Mouse (Mus musculus): ENCODE data around the gene Trp73. TPM values are rescaled to one million over a fixed set of nuclear protein-coding genes. Genes with fewer than 3 reads are reported as not detected.
A peak's percentile ranks its signal among the peaks of the same experiment; 100 is the strongest.

The Trp73 gene
- total RNA-seq, 2 experiments from 2014 or later = 0.48 to 0.95 TPM

- intact Hi-C loops (cut with DNase I) = loop anchor here (5.0 kb wide), 1 partner anchor 43 kb away; no protein-coding TSS in a partner anchor
- DNase-seq (ENCODE audit: low spot score in 2 of 2) = no peak
Measured at GRCm38 (mm10) chr4:154109850-154110243, 30.2 kb downstream of the Trp73 start.

DNA sequence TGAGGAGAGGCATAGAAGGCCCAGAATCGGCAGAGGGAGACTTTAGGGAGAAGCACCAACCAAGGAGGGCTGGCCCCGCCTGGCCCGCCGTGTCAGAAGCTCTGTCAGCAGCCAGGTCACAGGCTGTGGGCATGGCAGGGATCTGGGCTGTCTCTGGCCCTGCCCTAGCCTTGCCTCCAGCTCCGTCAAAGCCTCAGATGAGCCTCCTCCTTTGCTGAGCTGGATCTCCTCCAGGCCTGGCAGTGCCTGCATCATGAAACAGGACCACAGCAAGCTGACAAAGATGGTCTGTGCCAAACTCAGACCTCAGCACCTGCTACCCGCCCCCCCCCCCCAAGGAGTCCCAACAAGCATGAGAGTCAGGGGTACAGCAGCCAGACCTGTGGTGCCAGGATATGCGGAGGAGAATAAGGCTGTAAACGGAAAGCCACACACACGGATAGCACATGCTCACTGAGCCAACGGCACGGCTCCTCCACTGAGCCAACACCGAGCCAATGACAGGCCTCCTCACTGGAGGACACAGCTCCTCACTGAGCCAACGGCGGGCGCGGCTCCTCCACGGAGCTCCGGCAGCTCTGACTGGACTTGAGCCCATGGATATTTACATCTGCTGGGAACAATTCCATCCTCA, 30.7 kb downstream of the Trp73 start:
- peak; percentile 44 to 55 for DNase-seq (ENCODE audit: low spot score in 2 of 2)
- intact Hi-C loops (cut with DNase I) = loop anchor here (5.0 kb wide), 1 partner anchor 42 kb away; no protein-coding TSS in a partner anchor

DNA sequence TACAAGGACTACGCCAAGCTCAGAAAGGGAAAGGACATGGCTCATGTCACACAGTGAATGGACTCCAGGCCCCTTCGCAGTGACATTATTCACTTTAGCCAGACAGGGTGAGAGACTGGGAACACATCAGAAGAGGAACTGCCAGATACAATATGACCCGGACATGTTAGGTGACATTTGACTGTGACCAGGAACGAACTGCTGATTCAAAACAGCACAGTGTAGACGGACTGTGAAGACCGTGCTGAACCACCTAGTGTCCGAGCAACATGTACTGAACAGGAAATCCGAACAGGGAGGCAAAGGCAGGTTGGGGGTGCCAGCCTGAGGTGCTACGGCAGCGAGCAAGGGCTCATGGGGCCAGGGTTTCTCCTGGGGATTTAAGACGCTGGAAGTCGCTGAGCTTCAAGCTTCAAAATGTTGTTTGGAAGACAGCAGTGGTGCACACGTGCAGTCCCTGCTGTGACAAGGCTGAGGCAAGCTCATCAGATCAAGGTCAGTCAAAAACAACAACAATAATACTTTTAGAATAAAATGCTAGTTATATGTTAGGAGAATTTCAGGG, 33.4 kb downstream of the Trp73 start:
- intact Hi-C loops (cut with DNase I) = loop anchor here (5.0 kb wide), 1 partner anchor 39 kb away; no protein-coding TSS in a partner anchor
- no peak for DNase-seq (ENCODE audit: low spot score in 2 of 2)

DNA sequence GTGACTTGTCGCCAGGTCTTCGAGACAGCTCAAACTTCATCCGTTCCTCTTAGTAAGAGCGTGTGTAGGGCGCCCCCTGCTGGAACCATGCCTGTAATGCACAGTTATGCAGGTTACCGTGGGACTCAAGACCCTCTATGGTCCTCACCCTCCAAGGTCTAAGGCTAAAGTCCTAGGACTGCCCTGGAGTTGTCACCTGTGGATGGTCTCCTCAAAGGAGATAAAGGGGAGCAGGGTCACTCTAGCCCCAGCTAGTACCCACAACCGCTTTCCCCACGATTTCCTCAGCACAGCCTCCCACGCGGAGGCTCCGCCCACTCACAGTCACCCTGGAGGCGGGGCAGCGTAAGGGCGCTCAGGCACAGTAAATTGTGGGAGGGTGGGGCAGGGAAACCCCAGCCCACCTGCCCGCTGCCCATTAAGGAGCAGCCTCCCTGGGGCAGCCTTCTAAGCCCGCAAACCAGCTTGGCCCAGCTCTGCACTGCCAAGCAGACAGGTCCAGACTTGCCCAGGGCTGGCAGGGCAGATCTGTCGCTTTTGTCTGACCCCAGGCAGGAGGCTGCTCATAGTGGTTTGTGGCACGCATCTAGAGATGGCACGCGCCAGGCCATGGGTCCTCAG, 34.5 kb downstream of the Trp73 start:
- intact Hi-C loops (cut with DNase I) = loop anchor here (5.0 kb wide), 1 partner anchor 38 kb away; no protein-coding TSS in a partner anchor
- DNase-seq (ENCODE audit: low spot score in 2 of 2) = peak; percentile 57 to 68

DNA sequence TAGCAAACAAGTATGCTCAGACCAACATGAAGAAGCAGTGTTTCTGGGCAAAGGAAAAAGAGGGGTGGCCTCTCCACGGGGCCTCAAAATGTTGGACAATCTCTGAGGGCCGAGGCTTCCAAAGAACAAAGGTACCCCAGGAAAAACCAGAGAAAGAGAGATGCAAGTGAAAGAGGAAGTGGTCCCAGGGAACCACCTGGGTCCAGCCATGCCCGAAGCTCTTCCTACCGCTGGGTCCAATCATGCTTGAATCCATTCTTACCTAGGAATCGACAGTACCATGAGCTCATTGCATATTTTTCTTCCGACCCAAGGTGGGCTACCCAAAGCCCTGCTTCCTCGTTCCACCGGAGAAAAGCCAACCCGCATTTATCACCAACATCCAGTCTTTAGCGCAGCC, 36.1 kb downstream of the Trp73 start:
- intact Hi-C loops (cut with DNase I) = no loop called here
- DNase-seq (ENCODE audit: low spot score in 2 of 2) = no peak

GRCm38 (mm10) chr4:154103386-154103785, 36.6 kb downstream of the Trp73 start:
- intact Hi-C loops (cut with DNase I) = no loop called here
- no peak for DNase-seq (ENCODE audit: low spot score in 2 of 2)

- DNase-seq (ENCODE audit: low spot score in 2 of 2) = no peak
- intact Hi-C loops (cut with DNase I) = no loop called here
Measured at GRCm38 (mm10) chr4:154099361-154099760, 40.6 kb downstream of the Trp73 start.

DNA sequence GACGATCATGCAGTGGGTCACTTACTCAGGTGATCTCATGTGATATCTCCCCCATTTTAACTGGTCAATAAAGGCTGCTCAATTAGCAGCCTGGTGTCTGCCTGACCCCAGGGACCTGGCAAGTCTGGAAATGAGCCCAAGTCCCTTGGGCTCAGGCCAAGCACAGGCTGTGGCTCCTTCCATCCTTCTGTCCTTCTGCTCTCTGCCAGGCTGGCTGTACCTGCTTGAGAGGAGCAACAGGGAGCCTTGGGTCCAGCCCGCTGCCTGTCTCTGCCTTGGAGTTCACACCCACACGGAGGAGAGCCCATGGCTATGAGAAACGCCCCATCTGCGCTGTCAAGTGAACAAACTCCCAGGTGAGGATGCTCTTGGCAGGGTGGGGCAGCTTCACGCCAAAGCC, 43.9 kb downstream of the Trp73 start:
- intact Hi-C loops (cut with DNase I) = no loop called here
- DNase-seq (ENCODE audit: low spot score in 2 of 2) = no peak

- intact Hi-C loops (cut with DNase I) = no loop called here
- no peak for DNase-seq (ENCODE audit: low spot score in 2 of 2)
Measured at GRCm38 (mm10) chr4:154093210-154093609, 46.8 kb downstream of the Trp73 start.

DNA sequence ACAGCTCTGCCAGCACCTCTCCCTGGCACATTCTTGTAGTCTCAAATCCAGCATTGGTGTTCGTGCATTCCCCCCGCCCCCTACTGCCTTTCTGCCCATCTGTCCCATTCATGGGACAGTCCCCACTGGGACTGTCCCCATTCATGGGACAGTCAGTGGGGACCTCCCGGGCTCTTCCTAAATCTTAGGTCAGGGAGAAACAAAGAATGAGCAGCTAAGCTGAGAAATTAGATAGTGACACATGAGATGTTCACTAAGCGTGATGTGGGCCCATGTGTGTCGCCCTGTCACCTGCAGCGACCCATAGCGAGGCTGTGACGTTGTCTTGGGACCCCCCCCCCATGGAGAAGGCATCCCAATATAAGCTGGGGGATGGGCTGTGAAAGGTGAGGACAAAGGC, 48.7 kb downstream of the Trp73 start:
- DNase-seq (ENCODE audit: low spot score in 2 of 2) = no peak
- intact Hi-C loops (cut with DNase I) = no loop called here

DNA sequence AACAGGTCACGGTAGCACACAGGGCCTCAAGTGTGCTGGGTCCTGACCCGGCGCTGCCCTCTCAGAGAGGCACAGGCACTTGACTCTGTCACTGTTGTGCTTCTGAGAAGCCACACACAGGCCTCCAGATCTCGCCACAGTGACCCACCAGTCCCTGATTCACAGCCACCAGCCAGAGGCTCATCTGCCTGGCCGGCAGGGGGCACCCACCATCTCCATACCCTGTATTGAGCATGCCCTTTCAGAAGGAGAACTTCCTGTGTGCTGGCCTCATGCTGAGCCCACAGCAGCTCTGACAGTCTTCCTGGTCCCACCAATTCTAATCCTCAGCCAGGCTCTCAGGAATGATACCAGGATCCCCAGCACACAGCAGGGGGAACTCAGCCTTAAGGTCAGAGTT, 50.8 kb downstream of the Trp73 start:
- intact Hi-C loops (cut with DNase I) = no loop called here
- no peak for DNase-seq (ENCODE audit: low spot score in 2 of 2)

GRCm38 (mm10) chr4:154086436-154086835, 53.6 kb downstream of the Trp73 start:
- no peak for DNase-seq (ENCODE audit: low spot score in 2 of 2)
- intact Hi-C loops (cut with DNase I) = no loop called here

GRCm38 (mm10) chr4:154085856-154086255, 54.2 kb downstream of the Trp73 start:
- intact Hi-C loops (cut with DNase I) = no loop called here
- peak; percentile 30 to 57 for DNase-seq (ENCODE audit: low spot score in 2 of 2)

DNA sequence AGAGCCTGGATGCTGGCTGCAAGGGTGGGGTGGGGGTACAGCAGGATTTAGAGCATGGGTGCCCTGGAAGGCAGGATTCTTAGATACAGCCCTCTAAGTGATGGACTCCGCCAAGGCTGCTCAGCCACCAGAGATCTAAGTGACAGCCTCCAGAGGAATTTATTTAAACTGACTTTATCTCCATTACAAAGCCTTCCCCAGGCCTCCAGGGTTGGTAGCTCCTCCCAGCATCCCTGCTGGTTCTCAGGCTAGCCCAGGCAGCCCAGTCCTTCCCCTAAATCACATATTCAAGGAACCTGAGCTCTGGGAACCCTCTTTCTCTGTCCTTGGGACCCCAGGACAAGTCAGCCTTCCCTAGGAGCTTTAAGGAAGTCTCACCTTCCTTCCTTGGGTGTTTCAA, 58.0 kb downstream of the Trp73 start:
- intact Hi-C loops (cut with DNase I) = no loop called here
- DNase-seq (ENCODE audit: low spot score in 2 of 2) = no peak

GRCm38 (mm10) chr4:154081021-154081420, 59.0 kb downstream of the Trp73 start:
- intact Hi-C loops (cut with DNase I) = no loop called here
- no peak for DNase-seq (ENCODE audit: low spot score in 2 of 2)

GRCm38 (mm10) chr4:154080211-154080610, 59.8 kb downstream of the Trp73 start:
- intact Hi-C loops (cut with DNase I) = no loop called here
- peak in 1 of 2 experiments; percentile 35 for DNase-seq (ENCODE audit: low spot score in 2 of 2)

- intact Hi-C loops (cut with DNase I) = no loop called here
- peak in 1 of 2 experiments; percentile 58 for DNase-seq (ENCODE audit: low spot score in 2 of 2)
Measured at GRCm38 (mm10) chr4:154071941-154072340, 68.1 kb downstream of the Trp73 start.

- DNase-seq (ENCODE audit: low spot score in 2 of 2) = no peak
- intact Hi-C loops (cut with DNase I) = no loop called here
Measured at GRCm38 (mm10) chr4:154071521-154071920, 68.5 kb downstream of the Trp73 start.

DNA sequence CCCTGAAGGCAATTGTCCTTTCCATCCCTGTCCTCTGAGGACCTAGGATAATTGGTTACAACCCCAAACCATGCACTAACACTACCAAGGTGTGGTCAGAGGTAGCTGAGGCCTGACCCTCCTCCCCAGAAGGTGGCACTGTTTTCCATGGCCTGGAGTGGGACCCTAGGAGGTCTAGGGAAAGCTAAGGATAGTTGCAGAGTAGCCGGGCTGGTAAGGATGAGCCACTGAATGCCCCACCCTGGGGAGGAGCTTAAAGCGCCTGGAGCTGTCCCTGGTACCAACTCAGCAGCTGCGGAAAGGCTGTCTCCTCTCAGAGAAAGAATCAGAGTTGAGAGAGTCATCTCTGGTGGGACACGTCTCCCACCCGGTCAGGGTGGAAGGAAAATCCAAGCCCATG, 69.1 kb downstream of the Trp73 start:
- DNase-seq (ENCODE audit: low spot score in 2 of 2) = no peak
- intact Hi-C loops (cut with DNase I) = no loop called here

GRCm38 (mm10) chr4:154064827-154065773, 74.9 kb downstream of the Trp73 start:
- DNase-seq (ENCODE audit: low spot score in 2 of 2) = peak; percentile 41 to 63
- intact Hi-C loops (cut with DNase I) = loop anchor here (5.0 to 10.0 kb wide), 4 partner anchors 42 to 230 kb away; no protein-coding TSS in a partner anchor

All from left cerebral cortex, postnatal 14 days (tissue).